Mouse (Mus musculus) heart, postnatal 0 days (tissue): ENCODE measurements around the gene Camkmt. TPM values are rescaled to one million over a fixed set of nuclear protein-coding genes. Genes with fewer than 3 reads are reported as not detected.

Experiments used
- ATAC-seq: fragments of 200-750 bp; cut with Nextera tagmentation; 2 replicates; pipeline ENCODE4 v1.8.0; 2017; ENCODE audit warnings: low read depth, moderate number of reproducible peaks, moderate library complexity; ENCODE audit not compliant: insufficient read depth
- DNase-seq: peaks from one replicate; pipeline ENCODE4 v3.0.0-alpha.2; 2016; ENCODE audit warnings: low spot score
- H3K27ac ChIP-seq: fragments of 300-500 bp; sonication (generic); 2 replicates; pipeline ENCODE4 v1.5.1; 2014; ENCODE audit warnings: low read depth, mild to moderate bottlenecking
- H3K27me3 ChIP-seq: fragments of 300-500 bp; sonication (generic); 2 replicates; pipeline ENCODE4 v1.6.1; 2014; ENCODE audit warnings: low read length, mixed read lengths; ENCODE audit not compliant: control insufficient read depth, insufficient read depth
- H3K36me3 ChIP-seq: fragments of 300-500 bp; sonication (generic); replicated peaks from 2 replicates; pipeline ENCODE4 v1.6.1; 2014; ENCODE audit warnings: low read length, mixed read lengths; ENCODE audit not compliant: control insufficient read depth, insufficient read depth
- H3K4me1 ChIP-seq: fragments of 300-500 bp; sonication (generic); 2 replicates; pipeline ENCODE4 v1.6.1; 2014; ENCODE audit warnings: antibody characterized with exemption; ENCODE audit not compliant: control insufficient read depth, insufficient read depth
- H3K4me2 ChIP-seq: fragments of 300-500 bp; sonication (generic); 2 replicates; pipeline ENCODE4 v1.6.1; 2014; ENCODE audit warnings: low read depth, mild to moderate bottlenecking, low read length, moderate library complexity
- H3K4me3 ChIP-seq: fragments of 300-500 bp; sonication (generic); 2 replicates; pipeline ENCODE4 v1.5.1; 2014; ENCODE audit warnings: low read depth, low read length
- H3K9ac ChIP-seq: fragments of 300-500 bp; sonication (generic); replicated peaks from 2 replicates; pipeline ENCODE4 v1.6.1; 2014; ENCODE audit warnings: low read depth, low read length, mixed read lengths
- H3K9me3 ChIP-seq: fragments of 300-500 bp; sonication (generic); replicated peaks from 2 replicates; pipeline ENCODE4 v1.6.1; 2016; ENCODE audit warnings: low read length; ENCODE audit not compliant: control insufficient read depth
- CTCF ChIP-seq: IDR thresholded peaks from 2 replicates; pipeline ENCODE4 v1.5.1; 2016; ENCODE audit warnings: antibody characterized with exemption, control low read depth, low read depth
- EP300 ChIP-seq: IDR thresholded peaks from 2 replicates; pipeline ENCODE4 v1.6.1; 2016; ENCODE audit warnings: antibody characterized with exemption, low read depth
- WGBS: fragments of 180-500 bp; shearing (Covaris S2); extraction: QIAGEN DNeasy Blood & Tissue Kit; methylation state at CpG from one replicate; pipeline ENCODE4 v1.1.7; 2014; 5-methylcytosine and 5-hydroxymethylcytosine counted together
- polyA plus RNA-seq: library from polyadenylated mRNA; unstranded; fragments of >200 nt; fragmentation: Nextera tagmentation; extraction: Ambion mirVana; gene quantifications from 2 replicates; pipeline ENCODE4 v1.2.1, GENCODE M21; 2015
- total RNA-seq: library from RNA; depleted of rRNA; stranded (reverse); fragments of >200 nt; gene quantifications from 2 replicates; pipeline ENCODE4 v1.2.3, GENCODE M21; 2014; ENCODE audit warnings: low replicate concordance

The Camkmt gene
- total and polyA plus RNA-seq, 2 experiments from 2014 or later, result 1.7 to 3.4 TPM

- Histone ChIP-seq H3K4me2 (no peak overlapping the region), H3K9ac (no peak overlapping the region), H3K27me3 (no peaks in the 10 kb centered on the region; the same call in 1 of the 2 replicates), H3K27ac (no peak overlapping the region), H3K4me3 (no peak overlapping the region), H3K9me3 (no peaks in the 10 kb centered on the region; the same call in 1 of the 2 replicates), H3K4me1 (no peaks in the 10 kb centered on the region), H3K36me3 (no peaks in the 10 kb centered on the region)
- WGBS, result 95% methylated on average over 3 of the region's 3 CpGs
- ATAC-seq (no peak), DNase-seq (no peak)
- TF ChIP-seq CTCF (no peak), EP300 (no peak)
Observed at GRCm38 (mm10) chr17:85303686-85304085, 213.3 kb downstream of the Camkmt start.

- ATAC-seq, result no peak
- H3K36me3 ChIP-seq, result no peaks in the 10 kb centered on the region
- 61% methylated on average over 7 of the region's 7 CpGs for WGBS
Observed at GRCm38 (mm10) chr17:85308566-85308965, 218.2 kb downstream of the Camkmt start.

GRCm38 (mm10) chr17:85309046-85309445 is 218.7 kb downstream of the Camkmt start:
- Histone ChIP-seq H3K36me3 (no peaks in the 10 kb centered on the region), H3K27me3 (no peaks in the 10 kb centered on the region; the same call in 1 of the 2 replicates), H3K9me3 (no peaks in the 10 kb centered on the region), H3K27ac (no peak overlapping the region), H3K4me2 (no peak overlapping the region), H3K4me3 (no peak overlapping the region), H3K4me1 (no peaks in the 10 kb centered on the region), H3K9ac (no peak overlapping the region)
- ATAC-seq (no peak), DNase-seq (no peak)
- 90% methylated on average over 10 of the region's 10 CpGs for WGBS
- no peak for TF ChIP-seq CTCF
- TF ChIP-seq EP300, result no peak

More at GRCm38 (mm10) chr17:85308566-85308965, 218.2 kb downstream of the Camkmt start:
- H3K27me3 ChIP-seq, result no peaks in the 10 kb centered on the region; the same call in 1 of the 2 replicates
- DNase-seq, result no peak
- TF ChIP-seq EP300, result no peak
- no peak overlapping the region for H3K9ac ChIP-seq
- H3K9me3 ChIP-seq, result no peaks in the 10 kb centered on the region
- no peak overlapping the region for H3K4me2 ChIP-seq
- no peak overlapping the region for H3K4me3 ChIP-seq
- H3K4me1 ChIP-seq, result no peaks in the 10 kb centered on the region
- H3K27ac ChIP-seq, result no peak overlapping the region

GRCm38 (mm10) chr17:85311348-85311747 is 221.0 kb downstream of the Camkmt start:
- 67% methylated on average over 13 of the region's 13 CpGs for WGBS
- H3K9me3 ChIP-seq, result no peaks in the 10 kb centered on the region
- H3K27me3 ChIP-seq, result no peaks in the 10 kb centered on the region; the same call in 1 of the 2 replicates
- DNase-seq (no peak), ATAC-seq (no peak)
- H3K27ac ChIP-seq, result no peak overlapping the region
- no peaks in the 10 kb centered on the region for H3K4me1 ChIP-seq
- no peak overlapping the region for H3K4me2 ChIP-seq
- no peaks in the 10 kb centered on the region for H3K36me3 ChIP-seq
- TF ChIP-seq CTCF (no peak), EP300 (no peak)
- H3K9ac ChIP-seq, result no peak overlapping the region
- no peak overlapping the region for H3K4me3 ChIP-seq

DNA sequence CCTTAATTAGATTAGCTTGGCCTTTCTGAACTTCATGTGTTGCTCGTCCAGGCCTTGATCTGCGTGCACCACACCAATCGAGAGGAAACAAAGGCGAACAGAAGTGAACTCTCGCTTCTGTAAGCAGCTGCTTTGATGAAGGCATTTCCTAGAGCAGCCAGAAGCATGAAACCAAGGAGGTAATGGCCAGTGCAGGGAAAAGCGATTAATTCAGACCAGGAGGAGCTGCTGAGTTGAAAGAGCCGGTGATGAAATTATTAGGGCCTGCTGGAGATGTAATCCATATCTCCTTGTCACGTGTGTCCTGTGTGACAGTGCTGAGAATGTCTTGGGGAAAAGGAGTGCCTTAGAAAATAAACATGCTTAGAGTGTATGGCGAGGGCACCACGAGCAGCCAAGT is 228.0 kb downstream of the Camkmt start:
- Histone ChIP-seq H3K27ac (no peak overlapping the region), H3K9ac (no peak overlapping the region), H3K36me3 (no peaks in the 10 kb centered on the region), H3K27me3 (no peaks in the 10 kb centered on the region), H3K9me3 (no peaks in the 10 kb centered on the region), H3K4me2 (no peak overlapping the region), H3K4me1 (no peaks in the 10 kb centered on the region), H3K4me3 (no peak overlapping the region)
- no peak for DNase-seq
- TF ChIP-seq EP300 (no peak), CTCF (no peak)
- 72% methylated on average over 10 of the region's 10 CpGs for WGBS
- ATAC-seq, result no peak

GRCm38 (mm10) chr17:85319779-85320300 is 229.5 kb downstream of the Camkmt start:
- no peak overlapping the region for H3K4me2 ChIP-seq
- no peak overlapping the region for H3K4me3 ChIP-seq
- ATAC-seq (no peak), DNase-seq (no peak)
- 80% methylated on average over 8 of the region's 8 CpGs for WGBS
- no peaks in the 10 kb centered on the region for H3K9me3 ChIP-seq
- H3K9ac ChIP-seq, result no peak overlapping the region
- H3K27ac ChIP-seq, result no peak overlapping the region
- no peaks in the 10 kb centered on the region for H3K36me3 ChIP-seq
- no peak for TF ChIP-seq EP300
- TF ChIP-seq CTCF, result no peak
- no peaks in the 10 kb centered on the region for H3K4me1 ChIP-seq
- no peaks in the 10 kb centered on the region for H3K27me3 ChIP-seq
